Comparison of ENCODE assay signal across 8 mouse cellular contexts in the genomic region with DNA sequence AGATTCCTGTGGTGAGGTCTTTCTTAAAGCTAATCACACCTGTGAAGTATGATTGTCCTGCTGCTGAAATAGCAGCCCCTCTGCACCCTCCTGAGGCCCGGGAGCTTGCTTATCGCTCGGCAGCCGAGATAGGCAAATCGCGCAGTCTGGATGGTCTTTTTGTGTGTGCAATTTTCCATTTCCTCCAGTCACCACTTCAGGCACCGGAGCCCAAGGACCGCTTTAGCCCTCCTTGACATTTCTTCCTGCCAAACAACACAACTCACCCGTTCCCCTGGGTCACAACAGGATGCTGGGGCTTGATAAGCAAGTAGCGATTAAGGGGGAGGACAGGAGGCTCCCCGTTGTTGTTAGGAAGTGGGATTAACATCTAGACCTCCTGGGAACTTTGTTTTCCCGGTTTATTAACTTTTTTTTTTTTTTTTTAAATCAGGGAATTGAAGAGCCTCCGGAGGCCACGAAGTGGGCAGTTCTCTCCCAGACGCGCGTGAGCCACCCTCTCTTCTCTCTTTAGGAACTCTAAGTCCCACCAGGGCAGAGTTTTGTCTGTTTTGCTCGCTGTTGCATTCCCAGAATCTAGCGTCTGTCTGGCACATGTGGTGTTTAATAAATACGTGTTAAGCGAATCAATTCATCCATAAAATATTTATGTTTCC. TPM values are rescaled to one million over a fixed set of nuclear protein-coding genes. Genes with fewer than 3 reads are reported as not detected.
DNase-seq lines count a peak whose midpoint lies in the region; ATAC-seq lines count a peak whose summit lies in the region.

No protein-coding gene starts in this region.

- peak; percentile 60; the same call in 1 of the 2 replicates for ATAC-seq in lung, embryonic 15.5 days (ENCODE audit: borderline replicate concordance, extremely low read depth, low FRiP score, low TSS enrichment)

- H3K4me1 ChIP-seq in heart, embryonic 10.5 days: peaks cover 49% of the 10 kb centered on the region
- peaks cover 10% of the 10 kb centered on the region; the same call in 1 of the 2 replicates for H3K4me1 ChIP-seq in lung, embryonic 15.5 days

- H3K36me3 ChIP-seq in heart, embryonic 10.5 days: no peaks in the 10 kb centered on the region
- no peaks in the 10 kb centered on the region for H3K36me3 ChIP-seq in lung, embryonic 15.5 days

- peak; percentile 62 for DNase-seq in adrenal gland, adult 2 months
- no peak for DNase-seq in adrenal gland, adult 18-20 months (ENCODE audit: low spot score in 2 of 2)
- peak; percentile 81 for DNase-seq in heart, embryonic 10.5 days (ENCODE audit: low spot score)
- peak; percentile 60 to 82 for DNase-seq in kidney, adult 8-10 months
- peak; percentile 25 for DNase-seq in yolk sac, embryonic 10.5 days (ENCODE audit: low spot score)
- no peak for DNase-seq in layer of hippocampus, postnatal 14 days (ENCODE audit: low spot score in 2 of 2)
- no peak for DNase-seq in urinary bladder, postnatal 36 days (ENCODE audit: low spot score in 2 of 2)

- H3K4me2 ChIP-seq in lung, embryonic 15.5 days: peak overlapping the region; percentile 58

- no peak overlapping the region for H3K9ac ChIP-seq in lung, embryonic 15.5 days

- WGBS in heart, embryonic 10.5 days: under 1% methylated on average over 21 of the region's 21 CpGs
- WGBS in lung, embryonic 15.5 days: 9% methylated on average over 21 of the region's 21 CpGs

- H3K9me3 ChIP-seq in heart, embryonic 10.5 days: no peaks in the 10 kb centered on the region
- H3K9me3 ChIP-seq in lung, embryonic 15.5 days: no peaks in the 10 kb centered on the region

- H3K4me3 ChIP-seq in heart, embryonic 10.5 days: peak overlapping the region; percentile 50
- H3K4me3 ChIP-seq in lung, embryonic 15.5 days: peak overlapping the region; percentile 7

- H3K27ac ChIP-seq in heart, embryonic 10.5 days: peak overlapping the region; percentile 87
- peak overlapping the region; percentile 55 for H3K27ac ChIP-seq in lung, embryonic 15.5 days

- no peaks in the 10 kb centered on the region for H3K27me3 ChIP-seq in heart, embryonic 10.5 days (ENCODE audit: insufficient read depth, poor library complexity, severe bottlenecking)
- no peaks in the 10 kb centered on the region for H3K27me3 ChIP-seq in lung, embryonic 15.5 days

RNA-seq across cellular contexts. Expression of a gene that starts 8.3 kb away (rescaled TPM):
- 10 to 100 TPM; 39.9 to 50.3 TPM for total RNA-seq in adrenal gland, adult 2 months (2021)
- 42.7 and 51.2 TPM in 2 replicates for polyA plus RNA-seq in adrenal gland, adult 2 months (2012; rRNA removed)
- total RNA-seq in adrenal gland, adult 18-20 months (2021): 10 to 100 TPM; 38.1 to 65.6 TPM
- polyA plus RNA-seq in heart, embryonic 10.5 days (2016; fragmentation: Nextera tagmentation; extraction: Ambion mirVana): 15.1 and 31.1 TPM in 2 replicates
- polyA plus RNA-seq in lung, embryonic 15.5 days (2015; fragmentation: Nextera tagmentation; extraction: Ambion mirVana): 11.4 and 13.4 TPM in 2 replicates
- total RNA-seq in layer of hippocampus, postnatal 14 days (2021): 1 to 10 TPM; 3.9 to 4.2 TPM

RNA-seq across cellular contexts. Expression of a gene that starts 37.7 kb away (rescaled TPM):
- 10 to 100 TPM; 13.0 to 13.7 TPM for total RNA-seq in adrenal gland, adult 2 months (2021)
- 1.4 and 1.6 TPM in 2 replicates for polyA plus RNA-seq in adrenal gland, adult 2 months (2012; rRNA removed)
- total RNA-seq in adrenal gland, adult 18-20 months (2021): 10 to 100 TPM; 12.9 to 14.8 TPM
- polyA plus RNA-seq in heart, embryonic 10.5 days (2016; fragmentation: Nextera tagmentation; extraction: Ambion mirVana): 13.2 and 17.3 TPM in 2 replicates
- 8.9 and 9.5 TPM in 2 replicates for polyA plus RNA-seq in lung, embryonic 15.5 days (2015; fragmentation: Nextera tagmentation; extraction: Ambion mirVana)
- total RNA-seq in layer of hippocampus, postnatal 14 days (2021): 10 to 100 TPM; 63.1 to 64.1 TPM

RNA-seq across cellular contexts. Expression of a gene that starts 56.4 kb away (rescaled TPM):
- total RNA-seq in adrenal gland, adult 2 months (2021): 1 to 10 TPM in 1 of 2 experiments, under 1 TPM in 1; 0.78 to 1.2 TPM
- polyA plus RNA-seq in adrenal gland, adult 2 months (2012; rRNA removed): 1.00 and 1.1 TPM in 2 replicates
- total RNA-seq in adrenal gland, adult 18-20 months (2021): under 1 TPM; 0.64 to 0.86 TPM
- 0.71 and 1.9 TPM in 2 replicates for polyA plus RNA-seq in heart, embryonic 10.5 days (2016; fragmentation: Nextera tagmentation; extraction: Ambion mirVana)
- 2.1 and 2.4 TPM in 2 replicates for polyA plus RNA-seq in lung, embryonic 15.5 days (2015; fragmentation: Nextera tagmentation; extraction: Ambion mirVana)
- under 1 TPM; 0.33 to 0.51 TPM for total RNA-seq in layer of hippocampus, postnatal 14 days (2021)

Comparison
In these comparisons a context has a peak if more than half of its experiments do, and no peak if none do; other contexts are left out.
1. DNase-seq: peak in adrenal gland, adult 2 months (single experiment), heart, embryonic 10.5 days (single experiment), kidney, adult 8-10 months (2 of 2) and yolk sac, embryonic 10.5 days (single experiment); none in adrenal gland, adult 18-20 months (0 of 2), layer of hippocampus, postnatal 14 days (0 of 2) and urinary bladder, postnatal 36 days (0 of 2).
2. RNA of a gene that starts 8.3 kb away (total RNA-seq): 38.1 to 65.6 TPM in adrenal gland, adult 18-20 months and 39.9 to 50.3 TPM in adrenal gland, adult 2 months; 3.9 to 4.2 TPM in layer of hippocampus, postnatal 14 days; every median in the first group is over 4 times any median in the second.
3. RNA of a gene that starts 37.7 kb away (total RNA-seq): 63.1 to 64.1 TPM in layer of hippocampus, postnatal 14 days; 12.9 to 14.8 TPM in adrenal gland, adult 18-20 months and 13.0 to 13.7 TPM in adrenal gland, adult 2 months; every median in the first group is over 4 times any median in the second.